Mouse (Mus musculus) layer of hippocampus, adult 8-10 months (tissue): Measurements from ENCODE around the gene Gpr83. TPM values are rescaled to one million over a fixed set of nuclear protein-coding genes. Genes with fewer than 3 reads are reported as not detected.
"Not testable (repeated sequence)": the region's sequence is repeated elsewhere in the genome, so short reads cannot be mapped to it uniquely, and the experiment has no call there.

Source experiments
- DNase-seq, 2 experiments: peaks; one replicate each; pipeline ENCODE4 v3.0.0; 2022; ENCODE audit warnings: low spot score in 2 of 2
- total RNA-seq, 4 experiments: library from RNA; stranded (reverse); gene quantifications; 2 replicates each; pipeline ENCODE4 v1.2.4; 2022

Gene Gpr83
- total RNA-seq, 4 experiments from 2014 or later: 11.8 to 14.9 (median 13.7) TPM

DNA sequence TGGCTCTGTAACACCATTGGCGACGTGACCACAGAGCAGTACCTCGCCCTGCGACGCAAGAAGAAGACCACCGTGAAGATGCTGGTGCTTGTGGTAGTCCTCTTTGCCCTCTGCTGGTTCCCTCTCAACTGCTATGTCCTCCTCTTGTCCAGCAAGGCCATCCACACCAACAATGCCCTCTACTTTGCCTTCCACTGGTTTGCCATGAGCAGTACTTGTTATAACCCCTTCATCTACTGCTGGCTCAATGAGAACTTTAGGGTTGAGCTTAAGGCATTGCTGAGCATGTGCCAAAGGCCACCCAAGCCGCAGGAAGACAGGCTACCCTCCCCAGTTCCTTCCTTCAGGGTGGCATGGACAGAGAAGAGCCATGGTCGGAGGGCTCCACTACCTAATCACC lies 8.3 kb downstream of the Gpr83 start:
- DNase-seq: no peak

GRCm38 (mm10) chr9:14870377-14870776 lies 10.4 kb downstream of the Gpr83 start:
- no peak for DNase-seq

DNA sequence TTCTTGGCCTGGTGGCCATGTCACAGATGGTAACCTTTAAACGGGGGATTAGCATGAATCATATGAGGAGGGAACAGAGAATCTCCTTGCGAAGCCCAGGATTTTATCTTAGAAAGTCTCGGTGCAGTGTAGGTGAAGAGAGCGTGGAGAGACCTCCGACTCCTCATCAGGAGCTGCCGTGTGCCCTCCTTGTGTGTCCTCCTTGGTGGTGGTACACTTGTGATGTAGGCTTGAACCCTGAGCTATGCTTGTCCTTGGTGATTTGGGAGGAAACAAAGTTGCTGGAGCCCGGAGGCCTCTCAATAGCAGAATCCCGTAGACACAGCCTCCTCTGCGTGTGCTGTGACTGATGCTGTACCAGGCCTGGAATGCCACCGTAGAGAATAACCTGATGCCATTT lies 10.8 kb downstream of the Gpr83 start:
- no peak for DNase-seq

DNA sequence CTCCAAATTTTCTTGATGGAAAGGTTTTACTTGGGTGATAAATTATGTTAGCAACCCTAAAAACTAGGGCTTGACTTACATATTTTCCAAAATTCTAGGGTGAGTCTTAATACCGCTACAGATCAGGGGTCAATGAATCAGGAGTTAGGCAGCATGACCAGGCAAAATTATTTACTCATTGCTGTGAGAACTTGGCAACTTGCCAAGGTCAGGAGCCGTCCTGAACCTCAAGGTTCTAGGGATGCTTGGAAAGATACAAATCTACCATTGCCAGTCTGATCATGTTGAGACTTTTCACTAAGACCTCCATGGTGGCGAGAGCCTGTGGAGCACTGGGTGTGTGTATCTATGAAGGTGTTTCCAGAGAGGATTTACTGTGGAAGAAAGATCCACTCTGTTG lies 11.5 kb downstream of the Gpr83 start:
- DNase-seq: no peak

GRCm38 (mm10) chr9:14872181-14872930 lies 12.3 kb downstream of the Gpr83 start:
- no peak for DNase-seq

- DNase-seq: no peak
Observed at GRCm38 (mm10) chr9:14875743-14876507, 15.9 kb downstream of the Gpr83 start.

GRCm38 (mm10) chr9:14876566-14876965 lies 16.6 kb downstream of the Gpr83 start:
- not testable (repeated sequence) for DNase-seq

DNA sequence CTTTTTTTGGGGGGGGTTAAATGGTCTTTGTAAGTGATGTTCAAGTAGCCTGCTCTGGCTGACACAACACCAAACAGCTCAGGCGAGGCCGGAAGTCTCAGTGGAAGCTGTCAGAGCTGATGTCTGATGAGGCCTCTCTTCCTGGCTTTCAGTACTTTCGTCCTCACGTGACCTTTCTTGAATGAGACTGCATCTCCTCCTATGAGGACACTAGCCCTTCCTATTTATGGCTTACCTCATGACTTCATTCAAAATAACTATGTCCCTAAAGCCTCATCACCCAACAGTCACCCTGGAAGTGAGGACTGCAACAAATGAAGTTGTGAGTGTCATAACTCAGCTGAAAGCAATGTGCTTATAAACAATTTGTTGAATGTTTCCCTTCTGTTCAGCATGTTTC lies 24.6 kb downstream of the Gpr83 start:
- DNase-seq: no peak

GRCm38 (mm10) chr9:14885151-14885550 lies 25.1 kb downstream of the Gpr83 start:
- DNase-seq: no peak

DNA sequence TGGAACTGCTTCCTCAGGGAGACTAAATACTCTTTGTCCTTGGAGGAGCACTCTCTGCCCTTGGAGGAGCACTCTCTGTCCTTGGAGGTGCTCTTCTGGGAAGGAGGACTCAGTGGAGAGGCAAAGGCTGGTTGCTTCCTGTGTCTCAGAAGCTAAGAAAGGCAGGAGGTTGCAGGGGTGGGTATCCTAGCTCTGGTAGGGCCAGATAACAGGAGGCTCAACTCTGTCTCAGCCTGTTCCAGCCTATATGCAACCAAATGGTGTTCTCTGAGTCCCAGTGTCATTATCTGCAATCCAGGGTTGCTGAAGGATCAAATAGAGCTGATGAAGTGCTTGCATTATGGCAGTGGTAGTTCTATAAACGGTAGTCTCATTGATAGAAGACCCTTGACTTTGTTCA lies 25.9 kb downstream of the Gpr83 start:
- no peak for DNase-seq

DNA sequence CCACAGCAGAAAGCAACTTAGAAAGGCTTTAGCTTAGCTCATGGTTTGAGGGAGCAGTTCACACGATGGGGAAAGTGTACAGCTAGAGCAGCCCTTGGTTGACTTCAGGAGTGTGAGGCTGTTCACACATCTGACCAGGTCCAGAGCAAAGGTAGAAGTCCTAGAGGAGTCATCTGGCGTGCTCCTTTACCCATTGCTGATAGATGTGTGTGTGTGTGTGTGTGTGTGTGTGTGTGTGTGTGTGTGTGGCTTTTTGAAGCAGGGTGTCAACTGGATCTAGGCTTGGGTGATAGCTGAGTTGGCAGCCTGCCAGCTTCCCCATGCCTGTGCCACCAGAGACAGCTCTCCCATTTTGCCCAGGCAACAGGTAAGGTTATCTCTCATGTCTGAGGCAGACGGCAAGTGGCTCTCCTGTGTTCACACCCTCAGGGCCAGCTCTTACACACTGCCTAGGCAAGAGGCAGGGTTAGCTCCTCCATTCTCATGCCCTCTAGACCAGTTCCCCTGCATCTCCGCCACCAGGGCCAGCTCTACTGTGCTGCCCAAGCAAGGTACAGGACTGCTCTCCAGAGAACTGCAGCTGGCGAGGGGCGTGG lies 27.9 kb downstream of the Gpr83 start:
- no peak for DNase-seq

GRCm38 (mm10) chr9:14888671-14889070 lies 28.7 kb downstream of the Gpr83 start:
- DNase-seq: no peak

DNA sequence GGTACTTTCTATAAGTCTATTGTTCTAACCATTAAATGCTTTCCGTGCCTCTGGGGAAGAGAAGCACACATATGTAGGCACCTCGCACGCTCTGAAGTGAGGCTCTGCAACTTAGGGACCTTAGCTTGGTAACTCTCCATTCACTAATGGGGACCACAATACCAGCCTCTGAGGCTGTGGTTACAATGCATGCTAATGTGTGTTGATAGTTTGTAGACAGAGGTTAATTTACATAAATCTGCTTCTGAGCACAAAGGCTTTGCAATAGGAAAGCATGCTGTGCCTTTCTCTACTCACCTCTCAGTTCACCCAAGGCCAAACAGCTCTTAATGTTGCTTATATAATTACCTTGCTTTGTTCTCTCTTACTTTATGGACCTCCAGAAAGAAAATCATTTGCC lies 30.7 kb downstream of the Gpr83 start:
- DNase-seq: no peak

DNA sequence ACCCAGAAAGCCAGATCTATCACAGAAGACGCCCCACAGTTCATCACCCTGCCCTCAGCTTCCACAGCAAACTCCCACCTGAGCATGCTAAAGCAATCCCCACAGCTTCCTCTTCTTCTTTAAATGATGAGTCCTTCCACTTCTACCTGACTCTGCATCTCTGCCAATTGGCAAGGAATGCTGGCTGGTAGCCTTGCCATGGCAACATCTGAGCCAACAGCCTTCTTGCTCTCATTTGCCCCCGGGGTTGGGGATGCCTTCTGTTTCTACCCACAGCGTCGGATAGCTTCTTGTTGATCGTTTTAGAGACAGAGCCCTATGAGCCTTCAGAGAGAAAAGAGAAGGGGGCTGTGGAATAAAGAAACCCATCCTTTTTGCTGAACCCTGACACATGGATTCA lies 31.9 kb downstream of the Gpr83 start:
- DNase-seq: no peak

DNA sequence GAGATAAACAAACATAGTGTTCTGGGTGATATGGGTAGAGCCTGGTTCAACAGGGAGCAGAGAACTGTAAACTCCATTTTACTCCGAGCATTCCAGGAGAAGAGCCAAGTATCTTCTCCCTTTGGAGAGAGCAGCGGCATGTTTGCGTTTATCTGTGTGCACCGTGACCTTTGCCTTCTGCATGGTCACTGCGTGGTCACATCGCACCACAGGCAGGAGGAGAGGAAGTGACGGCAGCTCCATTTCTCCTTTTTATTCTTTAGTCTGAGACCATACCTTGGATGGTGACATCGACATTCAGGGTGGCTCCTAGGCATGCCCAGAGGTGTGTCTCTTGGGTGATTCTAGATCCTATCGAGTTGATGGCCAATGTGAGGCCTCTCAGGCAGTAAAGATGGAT lies 33.4 kb downstream of the Gpr83 start:
- DNase-seq: no peak

DNA sequence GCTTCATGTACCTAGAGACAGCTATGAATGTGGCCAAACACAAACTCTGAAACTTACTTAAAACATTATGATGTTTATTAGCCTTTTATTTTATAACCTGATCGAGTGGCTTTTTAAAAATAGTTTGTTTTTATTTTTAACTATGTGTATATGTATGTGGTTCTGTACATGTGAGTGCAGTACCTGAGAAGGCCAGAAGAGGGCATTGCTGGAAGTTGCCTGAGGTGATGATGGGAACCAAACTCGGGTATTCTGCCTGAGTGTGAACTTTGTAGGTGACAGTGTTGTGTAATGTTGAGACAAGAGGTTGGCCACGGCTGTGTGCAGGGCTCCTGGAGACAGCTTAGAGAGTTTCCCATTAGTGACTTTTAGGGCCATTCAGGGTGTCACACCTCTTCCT lies 34.6 kb downstream of the Gpr83 start:
- DNase-seq: no peak

DNA sequence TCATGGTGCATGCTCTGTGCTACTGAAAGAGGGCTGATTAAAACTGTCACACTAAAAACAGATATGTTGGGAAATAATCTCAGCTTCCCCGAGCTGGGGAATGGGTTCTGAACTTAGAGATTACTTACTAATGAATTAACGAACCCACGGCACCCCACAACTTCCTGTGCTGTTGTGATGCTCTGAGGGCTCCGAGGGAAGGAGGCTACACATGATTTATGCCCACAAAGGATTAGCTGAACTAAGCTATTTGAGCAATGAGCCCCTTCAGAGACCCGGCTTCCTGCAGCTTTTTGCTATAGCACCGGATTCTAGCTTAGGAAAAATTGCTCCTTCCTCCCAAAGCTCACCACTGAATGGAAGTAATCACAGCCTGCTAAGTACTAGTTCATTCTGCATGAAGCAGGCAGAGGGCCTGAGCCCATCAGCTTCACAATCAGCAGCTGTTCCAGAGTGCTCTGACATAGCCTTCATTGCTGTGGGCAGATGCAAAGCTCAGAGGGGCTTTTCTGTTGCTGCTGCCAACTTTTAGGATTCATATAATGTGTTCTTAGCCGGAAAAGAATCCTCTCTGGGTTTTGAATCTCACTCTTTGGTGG lies 35.3 kb downstream of the Gpr83 start:
- no peak for DNase-seq

DNA sequence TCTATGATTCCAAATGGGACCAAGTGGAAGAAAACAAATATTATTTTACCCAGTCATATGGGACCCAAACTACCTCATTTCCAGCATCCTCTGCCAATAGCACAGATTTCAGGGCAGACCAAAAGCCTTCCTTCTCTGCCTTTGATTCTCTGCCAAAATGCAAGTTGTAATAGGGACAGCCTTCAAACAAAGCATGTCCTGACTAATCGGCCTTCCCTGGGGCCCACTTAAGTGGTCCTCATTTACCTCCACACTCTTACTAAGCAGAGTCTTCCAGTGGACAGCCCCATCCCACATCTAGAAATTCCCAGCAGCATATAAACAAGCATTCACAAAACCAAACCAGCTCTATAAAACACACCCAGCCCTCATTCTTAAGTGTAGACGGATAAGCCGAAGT lies 37.1 kb downstream of the Gpr83 start:
- no peak for DNase-seq

- DNase-seq: no peak
Observed at GRCm38 (mm10) chr9:14901757-14902156, 41.7 kb downstream of the Gpr83 start.

- no peak for DNase-seq
Observed at GRCm38 (mm10) chr9:14902416-14902815, 42.4 kb downstream of the Gpr83 start.

DNA sequence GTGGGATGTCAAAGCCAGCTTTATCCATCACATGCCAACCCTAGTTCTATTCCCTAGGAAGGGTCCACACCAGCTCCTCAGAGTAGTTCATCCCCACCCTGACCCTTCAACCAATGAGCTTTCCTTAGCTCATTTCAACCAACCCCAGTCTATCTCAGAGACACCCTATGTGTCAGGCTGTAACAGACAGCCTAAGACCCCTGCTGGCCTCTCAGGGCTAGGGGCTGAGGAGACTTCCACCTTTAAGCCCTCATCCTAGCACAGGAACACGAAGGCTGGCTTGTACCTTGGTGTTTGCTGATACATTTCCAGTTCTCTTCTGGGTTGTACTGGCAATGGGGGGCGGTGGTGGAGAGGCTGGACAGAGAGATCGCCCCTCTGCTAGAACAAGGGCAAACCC lies 43.0 kb downstream of the Gpr83 start:
- no peak for DNase-seq
